Mouse (Mus musculus) erythroblast, embryonic 14.5 days (primary cell): Measurements from ENCODE around the gene Mlec. TPM values are rescaled to one million over a fixed set of nuclear protein-coding genes. Genes with fewer than 3 reads are reported as not detected.

Experiments
- H3K27me3 ChIP-seq: 2 replicates; pipeline ENCODE4 v1.6.1; 2012; ENCODE audit warnings: inconsistent platforms; ENCODE audit not compliant: control insufficient read depth
- H3K36me3 ChIP-seq: 2 replicates; pipeline ENCODE4 v1.6.1; 2012; ENCODE audit warnings: mild to moderate bottlenecking, inconsistent platforms; ENCODE audit not compliant: control insufficient read depth
- H3K4me1 ChIP-seq: 2 replicates; pipeline ENCODE4 v1.6.1; 2012; ENCODE audit warnings: inconsistent platforms; ENCODE audit not compliant: control insufficient read depth
- H3K4me3 ChIP-seq: replicated peaks from 2 replicates; pipeline ENCODE3; 2012; ENCODE audit warnings: moderate library complexity, mild to moderate bottlenecking, inconsistent platforms
- H3K9me3 ChIP-seq: 2 replicates; pipeline ENCODE4 v1.6.1; 2012; ENCODE audit warnings: low read length, inconsistent platforms, mixed read lengths; ENCODE audit not compliant: control insufficient read depth
- GATA1 ChIP-seq: IDR thresholded peaks from 2 replicates; pipeline ENCODE4 v1.6.1; 2012; ENCODE audit warnings: low read length, inconsistent platforms, mixed read lengths
- TAL1 ChIP-seq: IDR thresholded peaks from 3 replicates; pipeline ENCODE4 v1.6.1; 2012; ENCODE audit warnings: low read length, inconsistent platforms, mixed read lengths
- polyA plus RNA-seq: library from polyadenylated mRNA; stranded (reverse); fragments of >175 nt; gene quantifications from 2 replicates; pipeline ENCODE4 v1.2.3, GENCODE M21; 2012

The Mlec gene
- polyA plus RNA-seq, 1 experiment: 0.53 TPM

GRCm38 (mm10) chr5:115147388-115147787 is 10.6 kb downstream of the Mlec start:
- Histone ChIP-seq H3K36me3 (peaks cover 59% of the 10 kb centered on the region), H3K4me1 (no peaks in the 10 kb centered on the region; the same call in 1 of the 2 replicates), H3K27me3 (no peaks in the 10 kb centered on the region), H3K9me3 (no peaks in the 10 kb centered on the region), H3K4me3 (no peak overlapping the region)
- no peak for TF ChIP-seq TAL1
- no peak for TF ChIP-seq GATA1

DNA sequence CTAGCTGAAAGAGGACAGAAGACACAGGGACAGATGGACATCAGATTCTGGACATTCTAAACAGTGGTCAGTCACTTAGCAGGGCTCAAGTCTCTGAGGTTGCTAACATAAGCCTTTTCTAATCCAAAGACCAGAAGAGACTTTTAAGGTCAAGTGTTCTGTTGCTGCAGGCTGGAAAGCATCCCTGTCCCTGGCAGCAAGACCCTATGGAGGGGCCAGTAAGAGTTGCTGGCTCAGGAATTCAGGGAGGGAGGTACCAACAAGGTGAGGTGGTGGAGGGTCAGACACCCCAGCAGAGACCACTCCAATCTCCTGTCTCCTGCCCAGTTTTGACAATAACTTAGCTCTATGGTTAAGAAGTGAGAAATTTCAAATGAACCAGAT is 11.2 kb downstream of the Mlec start:
- TF ChIP-seq GATA1: no peak
- no peak for TF ChIP-seq TAL1
- H3K4me3 ChIP-seq: no peak overlapping the region

GRCm38 (mm10) chr5:115145976-115146746 is 11.8 kb downstream of the Mlec start:
- H3K4me3 ChIP-seq: no peak overlapping the region
- H3K9me3 ChIP-seq: no peaks in the 10 kb centered on the region
- H3K36me3 ChIP-seq: peaks cover 57% of the 10 kb centered on the region
- TF ChIP-seq GATA1 (no peak), TAL1 (no peak)
- no peaks in the 10 kb centered on the region; the same call in 1 of the 2 replicates for H3K4me1 ChIP-seq
- H3K27me3 ChIP-seq: no peaks in the 10 kb centered on the region

More for the DNA sequence above, 11.2 kb downstream of the Mlec start:
- Histone ChIP-seq H3K4me1 (no peaks in the 10 kb centered on the region; the same call in 1 of the 2 replicates), H3K36me3 (peaks cover 59% of the 10 kb centered on the region), H3K9me3 (no peaks in the 10 kb centered on the region), H3K27me3 (no peaks in the 10 kb centered on the region)

DNA sequence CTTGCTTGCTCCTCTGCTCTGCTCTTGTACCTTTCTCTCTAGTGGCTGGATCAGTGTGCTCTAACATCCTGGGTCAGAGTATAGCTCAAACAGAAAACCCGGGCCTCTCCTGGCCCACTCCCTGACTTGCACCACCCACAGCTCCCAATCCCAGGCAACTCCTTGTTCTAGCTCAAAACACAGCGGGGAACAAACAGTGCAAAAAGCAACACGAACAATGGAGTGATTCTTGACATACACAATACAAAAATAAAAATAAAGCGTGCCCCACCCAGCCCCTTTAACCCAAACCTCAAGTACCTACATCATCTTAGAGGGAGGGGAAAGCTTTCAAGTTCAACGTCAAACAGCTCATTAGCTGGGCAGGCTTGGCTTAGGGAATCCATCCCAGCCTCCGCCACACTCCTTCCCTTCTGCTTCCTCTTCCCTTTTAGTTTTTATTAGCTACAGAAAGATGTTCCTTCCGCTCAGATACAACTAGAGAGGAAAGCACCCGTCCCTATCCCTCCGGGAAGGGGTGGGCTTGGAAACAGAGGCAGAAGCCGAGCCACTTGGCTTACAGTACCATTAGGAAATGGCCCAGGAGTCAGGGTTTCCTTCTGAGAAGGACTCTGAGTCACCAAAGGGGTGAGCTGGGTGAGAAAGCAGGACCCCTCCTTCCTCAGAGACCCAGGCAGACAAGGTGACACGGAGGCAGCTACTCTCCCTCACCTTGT is 12.6 kb downstream of the Mlec start:
- no peak for TF ChIP-seq GATA1
- TF ChIP-seq TAL1: no peak
- H3K4me1 ChIP-seq: no peaks in the 10 kb centered on the region; the same call in 1 of the 2 replicates
- peaks cover 52% of the 10 kb centered on the region for H3K36me3 ChIP-seq
- H3K4me3 ChIP-seq: no peak overlapping the region
- H3K27me3 ChIP-seq: no peaks in the 10 kb centered on the region
- no peaks in the 10 kb centered on the region for H3K9me3 ChIP-seq

GRCm38 (mm10) chr5:115144471-115144870 is 13.5 kb downstream of the Mlec start:
- Histone ChIP-seq H3K4me3 (no peak overlapping the region), H3K9me3 (no peaks in the 10 kb centered on the region), H3K4me1 (no peaks in the 10 kb centered on the region; the same call in 1 of the 2 replicates), H3K27me3 (no peaks in the 10 kb centered on the region), H3K36me3 (peaks cover 43% of the 10 kb centered on the region)
- TF ChIP-seq GATA1 (no peak), TAL1 (no peak)

DNA sequence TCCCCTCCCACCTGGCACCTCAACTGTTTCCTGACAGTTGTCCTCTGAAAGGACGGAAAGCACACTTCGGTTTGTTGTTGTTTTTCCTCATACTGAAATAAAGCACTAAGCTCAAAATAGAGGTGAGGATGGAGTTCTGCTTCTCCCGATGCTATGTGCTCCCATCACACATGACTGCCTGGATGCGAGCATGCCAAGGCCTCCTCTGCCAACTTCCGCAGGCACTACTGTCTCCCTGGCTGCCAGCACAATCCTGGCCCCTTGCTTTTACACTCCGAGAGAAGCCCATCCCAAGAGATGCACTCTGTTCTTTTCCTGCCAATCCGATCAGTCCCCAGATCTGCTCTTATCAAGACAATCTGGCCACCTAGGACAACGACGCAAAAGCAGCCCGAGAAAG is 14.4 kb downstream of the Mlec start:
- Histone ChIP-seq H3K4me3 (no peak overlapping the region), H3K9me3 (no peaks in the 10 kb centered on the region), H3K4me1 (no peaks in the 10 kb centered on the region; the same call in 1 of the 2 replicates), H3K27me3 (no peaks in the 10 kb centered on the region), H3K36me3 (peaks cover 39% of the 10 kb centered on the region)
- TF ChIP-seq TAL1 (no peak), GATA1 (no peak)

- no peaks in the 10 kb centered on the region for H3K9me3 ChIP-seq
- TF ChIP-seq TAL1: no peak
Measured at GRCm38 (mm10) chr5:115142166-115142697, 15.7 kb downstream of the Mlec start.

DNA sequence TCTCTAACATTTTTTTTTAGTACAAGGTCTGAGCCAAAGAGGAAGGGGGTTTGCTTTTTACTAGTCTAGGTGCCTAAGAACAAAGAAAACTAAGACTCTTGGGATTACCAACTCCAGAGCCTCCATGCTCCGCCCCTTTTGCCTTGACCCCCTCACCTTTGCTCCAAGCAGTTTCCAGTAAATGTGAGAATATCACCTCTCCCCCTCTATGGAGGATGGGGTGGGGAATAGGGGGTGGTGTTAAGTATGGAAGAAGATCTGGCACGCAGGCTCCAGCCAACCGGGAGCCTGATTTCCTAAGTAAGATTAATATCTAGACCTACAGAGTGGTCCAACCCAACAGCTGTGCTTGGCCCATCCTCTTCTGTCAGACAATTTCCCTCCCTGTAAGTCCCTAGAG is 17.3 kb downstream of the Mlec start:
- Histone ChIP-seq H3K4me1 (no peaks in the 10 kb centered on the region), H3K9me3 (no peaks in the 10 kb centered on the region), H3K4me3 (no peak overlapping the region), H3K27me3 (peaks cover 22% of the 10 kb centered on the region), H3K36me3 (peaks cover 11% of the 10 kb centered on the region)
- TF ChIP-seq TAL1: no peak
- no peak for TF ChIP-seq GATA1

More at GRCm38 (mm10) chr5:115142166-115142697, 15.7 kb downstream of the Mlec start:
- Histone ChIP-seq H3K4me3 (no peak overlapping the region), H3K27me3 (peaks cover 11% of the 10 kb centered on the region), H3K36me3 (peaks cover 26% of the 10 kb centered on the region), H3K4me1 (no peaks in the 10 kb centered on the region; the same call in 1 of the 2 replicates)

- Histone ChIP-seq H3K4me3 (no peak overlapping the region), H3K27me3 (peaks cover 24% of the 10 kb centered on the region), H3K9me3 (no peaks in the 10 kb centered on the region; the same call in 1 of the 2 replicates), H3K4me1 (peaks cover 7% of the 10 kb centered on the region), H3K36me3 (peaks cover 5% of the 10 kb centered on the region; the same call in 1 of the 2 replicates)
- TF ChIP-seq TAL1 (no peak), GATA1 (no peak)
Measured at GRCm38 (mm10) chr5:115139124-115139523, 18.9 kb downstream of the Mlec start.
